Mouse (Mus musculus): ENCODE measurements around the gene Prr5.

GRCm38 (mm10) chr15:84682821-84683220 is 13.4 kb downstream of the Prr5 start:
- TF ChIP-seq CTCF (IDR thresholded peaks at IDR 0.05; ENCODE audit: insufficient read depth, low read depth, low read length) (no peak), POLR2A (IDR thresholded peaks at IDR 0.05; ENCODE audit: insufficient read depth, low read depth, low read length) (no peak)

All from olfactory bulb, adult 2 months (tissue).